Mouse (Mus musculus) ovary, postnatal 14 days (tissue): ENCODE data around the gene Sppl2c.

Experiments
- DNase-seq: peaks from one replicate; pipeline ENCODE4 v3.0.0; 2022; ENCODE audit warnings: low spot score

Gene Sppl2c

DNA sequence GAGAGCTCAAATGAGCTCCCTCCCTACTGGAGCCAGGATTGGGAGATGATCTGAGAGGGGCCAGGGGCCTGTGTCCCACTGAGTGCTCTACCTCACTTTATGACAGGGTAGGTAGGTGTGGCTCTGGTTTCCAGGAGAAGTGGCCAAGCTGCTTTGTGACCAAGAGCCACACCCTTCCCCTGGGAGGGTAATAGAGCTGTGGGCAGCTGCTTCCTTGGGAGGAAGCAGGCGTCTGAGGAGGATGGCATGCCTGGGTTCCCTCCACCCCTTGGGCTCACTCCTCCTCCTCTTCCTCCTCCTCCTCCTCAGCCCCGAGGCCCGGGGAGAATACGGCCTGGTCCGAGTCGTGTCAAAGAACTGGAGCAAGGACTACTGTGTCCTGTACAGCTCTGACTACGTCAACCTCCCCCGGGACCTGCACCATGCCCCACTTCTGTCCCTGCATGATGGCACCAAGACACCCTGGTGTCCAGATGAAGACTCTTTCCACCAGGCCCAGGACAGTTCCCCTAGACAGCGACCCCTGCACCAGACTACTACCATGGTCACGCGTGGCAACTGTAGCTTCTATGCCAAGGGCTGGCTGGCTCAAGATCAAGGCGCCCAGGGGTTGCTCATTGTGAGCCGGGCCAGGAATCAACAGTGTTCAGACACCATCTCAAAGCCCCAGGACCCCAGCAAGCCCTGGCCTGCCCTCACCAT is at the start of gene Sppl2c:
TSS of gene Sppl2c (plus strand) at position 193 of the 702 bp plus-strand sequence.
- no peak for DNase-seq

DNA sequence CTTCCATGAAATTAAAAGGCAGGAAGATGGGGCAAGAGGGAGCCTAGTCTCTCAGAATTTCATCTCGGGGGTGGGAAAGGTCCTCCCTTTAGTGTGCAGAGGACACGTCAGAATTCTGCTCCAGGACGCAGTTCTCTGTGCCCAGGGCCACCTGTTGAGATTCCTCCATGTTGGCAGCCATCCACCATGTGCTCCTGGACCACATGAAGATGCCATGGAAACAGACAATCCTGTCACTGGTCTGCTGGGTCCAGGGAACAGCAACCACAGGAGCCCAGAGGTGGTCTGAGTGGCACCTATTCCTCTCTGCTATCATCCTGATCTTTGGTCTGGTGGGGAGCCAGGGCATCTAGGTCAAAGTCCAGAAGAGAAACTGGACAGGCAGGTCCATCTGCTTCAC is 47.2 kb upstream of the Sppl2c start:
- no peak for DNase-seq

DNA sequence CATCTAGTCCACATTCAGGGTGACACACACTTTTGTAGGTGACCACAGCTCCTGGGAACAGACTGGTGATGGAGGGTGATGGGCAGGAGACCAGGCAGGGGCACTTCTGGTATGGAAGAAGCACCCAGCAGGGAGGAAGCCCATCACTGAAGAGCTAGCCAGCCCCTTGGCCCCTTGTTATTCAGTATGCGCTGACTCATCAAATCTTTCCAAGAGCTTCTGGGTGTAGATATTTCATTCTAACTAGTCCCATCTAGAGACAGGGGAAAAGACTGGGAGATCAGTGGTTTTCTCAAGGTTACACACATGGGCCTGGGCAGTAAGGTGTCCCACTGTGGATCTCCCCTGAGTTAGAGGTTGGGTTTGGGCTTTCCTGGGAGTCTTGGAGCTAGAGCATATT is 41.2 kb upstream of the Sppl2c start:
- no peak for DNase-seq

DNA sequence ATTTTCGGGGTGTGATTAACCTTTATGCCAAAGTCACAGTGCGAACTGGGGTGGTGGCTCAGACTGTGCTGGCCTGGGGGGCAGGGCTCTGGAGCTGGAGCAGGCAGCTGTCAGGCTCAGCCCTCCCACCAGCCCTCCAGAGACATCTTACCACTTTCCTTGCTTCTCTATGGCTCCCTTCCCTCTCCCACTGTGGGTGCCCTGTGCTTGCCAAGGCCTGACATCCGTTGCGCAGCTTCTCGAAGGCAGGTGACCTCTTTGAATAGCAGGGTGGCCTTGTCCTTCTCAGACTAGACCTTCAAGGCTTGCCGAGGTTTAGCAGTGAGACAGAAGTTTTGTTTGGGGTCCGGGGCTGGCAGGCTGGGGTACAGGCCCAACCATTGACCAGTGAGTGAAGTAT is 37.3 kb upstream of the Sppl2c start:
- DNase-seq: no peak

DNA sequence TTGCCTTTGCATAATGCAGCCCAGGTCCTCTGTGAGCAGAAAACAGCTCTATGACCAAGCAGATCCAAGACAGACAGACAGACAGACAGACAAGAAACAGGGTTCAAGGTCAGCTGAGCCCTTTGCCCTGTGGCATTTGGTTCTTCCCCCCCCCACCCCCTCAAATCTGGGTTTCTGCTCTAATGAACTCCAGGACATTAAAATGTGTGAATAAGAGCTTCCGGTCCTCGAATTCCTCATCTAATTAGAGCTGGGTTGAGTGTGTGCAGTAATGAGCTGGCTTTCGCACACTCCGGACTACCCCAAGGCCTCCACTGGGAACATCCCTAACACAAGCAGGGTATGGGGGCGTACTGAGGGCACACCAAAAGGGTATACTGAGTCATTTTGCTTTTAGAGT is 35.2 kb upstream of the Sppl2c start:
- no peak for DNase-seq

DNA sequence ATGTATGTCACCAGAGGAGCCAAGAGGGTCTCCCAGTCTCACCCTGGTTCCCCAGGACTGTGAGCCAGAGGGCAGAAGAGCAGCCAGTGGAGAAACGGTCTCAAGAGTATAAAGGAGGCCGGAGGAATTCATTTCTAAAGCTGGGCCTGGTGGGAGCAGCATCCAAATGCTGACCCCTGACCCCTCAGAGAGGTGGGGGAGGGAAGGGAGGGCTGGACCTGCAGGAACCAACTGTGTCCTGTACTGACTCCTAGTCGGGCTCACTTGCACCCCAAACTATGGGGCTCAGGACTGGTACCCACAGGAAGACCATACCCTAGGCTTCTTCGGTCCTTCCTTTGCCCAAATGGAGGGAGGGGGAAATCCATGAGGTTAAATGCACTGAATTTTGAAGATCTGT is 31.8 kb upstream of the Sppl2c start:
- no peak for DNase-seq

DNA sequence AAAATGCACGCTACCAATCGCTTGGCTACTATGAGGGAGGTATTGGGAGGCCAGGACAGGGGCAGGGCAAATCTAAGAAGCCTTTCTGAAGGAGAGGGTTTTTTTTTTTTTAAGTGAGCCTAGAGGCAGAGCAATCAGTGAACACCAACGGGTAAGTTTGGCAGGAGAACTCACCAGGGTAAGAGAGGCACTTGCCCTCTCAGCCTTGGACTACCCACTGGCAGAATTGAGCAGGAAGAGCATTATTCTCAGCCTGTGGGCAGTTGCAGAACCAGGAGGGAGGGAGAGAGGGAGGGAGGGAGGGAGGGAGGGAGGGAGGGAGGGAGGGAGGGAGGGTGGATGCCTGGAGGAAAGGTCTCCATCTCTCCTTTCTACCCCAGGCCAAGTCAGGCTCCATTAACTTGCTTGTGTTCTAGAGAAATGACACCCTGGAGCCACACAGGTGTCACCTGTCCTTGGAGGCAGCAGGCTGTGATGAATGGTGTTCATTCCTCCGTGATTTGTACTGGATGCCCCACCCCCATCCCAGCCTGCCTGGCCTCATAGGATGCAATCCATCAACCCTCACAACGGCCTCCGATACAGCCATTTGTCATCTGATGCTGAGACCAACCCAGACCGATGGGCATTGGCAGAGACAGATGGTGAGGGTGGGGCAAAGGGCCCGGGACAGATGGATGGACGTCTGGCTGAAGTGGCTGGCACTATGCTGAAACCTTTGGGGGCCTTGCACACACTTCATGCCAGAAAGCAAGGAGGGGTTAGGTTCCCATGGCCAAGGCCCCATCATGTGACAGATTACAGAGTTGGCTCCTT is 31.1 kb upstream of the Sppl2c start:
- DNase-seq: no peak

DNA sequence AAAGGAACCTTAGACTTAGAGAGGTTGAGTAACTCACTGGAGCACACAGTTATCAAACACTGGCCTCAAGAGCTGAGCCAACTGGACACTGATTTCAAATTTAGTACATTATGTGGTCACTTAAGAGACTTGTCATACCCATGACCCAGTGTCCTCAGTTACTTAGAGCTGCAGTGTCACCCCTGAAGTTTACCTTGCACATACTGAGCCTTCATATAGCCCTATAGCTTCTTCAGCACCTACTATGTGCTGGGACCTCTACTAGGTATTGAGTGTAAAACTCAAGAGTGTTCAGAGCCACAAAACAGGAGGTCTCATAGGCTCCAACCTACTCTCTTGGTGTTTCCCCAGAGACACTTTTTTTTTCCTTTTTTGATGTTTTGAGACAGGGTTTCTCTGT is 30.2 kb upstream of the Sppl2c start:
- DNase-seq: no peak

DNA sequence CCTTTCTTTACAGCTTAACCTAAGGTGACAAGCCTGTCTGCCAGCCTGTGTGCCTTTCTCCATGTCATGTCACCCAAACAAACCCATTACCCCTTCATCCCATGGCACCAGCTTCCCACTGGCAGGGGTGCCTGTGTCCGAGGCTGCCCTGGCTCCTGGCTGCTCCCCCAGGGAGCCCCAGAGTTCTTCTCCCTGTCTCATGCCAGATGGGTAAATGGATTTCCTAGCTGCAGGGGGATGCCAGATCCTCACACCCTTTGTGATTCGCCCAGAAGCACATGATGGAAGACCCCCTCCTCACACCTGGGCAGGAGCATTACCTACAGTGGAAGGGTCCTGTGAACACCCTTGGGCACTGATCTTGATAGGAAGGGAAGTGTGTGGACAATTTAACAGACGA is 29.7 kb upstream of the Sppl2c start:
- DNase-seq: no peak

DNA sequence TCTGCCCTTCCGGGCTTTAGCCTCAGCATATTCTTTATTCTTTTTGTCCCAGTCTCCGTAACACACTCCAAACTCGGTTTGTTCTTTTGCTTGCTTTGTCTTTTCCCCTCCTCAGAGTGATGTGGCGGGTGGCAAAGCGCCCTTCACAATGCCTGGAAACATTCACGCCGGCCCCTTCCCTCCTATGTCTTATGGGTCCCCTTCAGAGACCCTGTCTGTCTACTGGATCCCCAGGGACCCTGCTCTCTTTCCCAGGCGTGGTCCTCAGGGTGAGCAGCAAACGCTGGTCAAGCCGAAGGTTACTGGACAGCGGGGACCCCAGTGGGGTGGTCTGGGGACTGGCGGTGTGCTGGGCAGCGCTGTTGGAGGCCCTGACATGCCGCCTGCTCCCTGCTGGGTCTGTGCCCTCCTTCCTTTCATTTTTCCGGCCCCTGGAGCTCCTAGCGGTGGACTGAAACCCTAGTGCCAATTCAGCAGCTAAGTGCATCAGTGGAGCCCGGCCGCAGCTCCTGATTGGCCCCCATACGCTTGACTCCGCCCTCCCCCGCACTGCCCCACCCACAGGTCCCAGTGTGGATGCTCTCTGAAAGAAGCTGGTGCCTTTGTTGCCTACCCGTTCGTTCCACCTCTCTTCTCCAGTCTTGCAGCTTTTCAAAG is 28.4 kb upstream of the Sppl2c start:
- DNase-seq: peak; percentile 23

DNA sequence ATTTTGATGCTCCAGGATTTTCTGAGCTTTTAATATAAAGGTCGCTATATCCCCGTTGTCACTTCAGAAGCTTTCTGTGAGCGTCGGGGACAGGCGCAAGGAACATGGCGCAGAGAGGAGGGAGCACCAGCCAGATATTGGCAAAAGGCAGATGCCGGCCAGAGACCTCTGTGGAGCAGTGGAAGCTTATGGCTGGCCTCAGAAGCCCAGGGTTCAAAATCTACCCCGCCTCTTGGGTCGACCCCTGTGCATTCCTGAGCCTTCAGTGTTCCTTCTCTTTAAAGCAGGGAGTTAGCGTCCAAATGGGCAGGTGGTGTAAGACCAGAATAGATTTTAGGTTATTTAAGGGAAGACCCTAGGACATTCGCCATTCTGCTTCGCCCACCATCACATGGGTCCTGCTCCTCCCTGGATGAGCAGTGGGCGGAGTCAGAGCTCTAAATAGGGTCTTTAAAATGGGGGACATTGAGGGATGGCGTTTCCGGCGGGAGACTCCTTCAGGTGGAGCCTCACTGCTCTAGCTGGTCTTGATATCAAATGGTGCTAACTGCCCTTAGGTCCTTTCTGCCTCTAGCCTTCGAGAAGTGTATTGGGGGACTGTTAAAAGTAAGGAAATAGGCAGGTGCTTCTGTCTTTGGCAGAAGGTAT is 27.7 kb upstream of the Sppl2c start:
- DNase-seq: no peak

DNA sequence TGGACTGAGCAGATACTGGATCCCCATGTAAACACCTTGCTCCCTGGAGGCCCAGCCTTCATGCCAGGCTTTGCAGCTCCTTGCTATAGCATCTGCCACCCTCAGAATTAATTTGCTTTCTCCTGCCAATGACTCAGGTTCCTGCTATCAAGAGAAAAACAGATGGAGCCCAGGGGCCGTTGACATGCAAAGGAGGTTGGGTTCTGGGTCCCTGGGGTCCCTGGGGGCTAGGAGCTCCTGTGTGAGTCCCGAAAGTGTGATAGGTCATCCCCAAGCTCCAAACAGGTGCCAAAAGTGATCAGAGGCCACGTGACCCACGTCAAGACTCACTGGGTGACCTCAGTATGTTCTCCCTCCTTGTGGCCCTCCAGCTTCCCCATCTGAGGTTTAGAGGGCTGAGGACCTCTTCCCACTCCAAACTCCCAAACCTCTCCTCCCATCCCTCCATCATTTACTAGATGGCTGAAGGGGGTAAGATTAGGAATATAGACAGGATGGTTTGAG is 26.3 kb upstream of the Sppl2c start:
- no peak for DNase-seq

DNA sequence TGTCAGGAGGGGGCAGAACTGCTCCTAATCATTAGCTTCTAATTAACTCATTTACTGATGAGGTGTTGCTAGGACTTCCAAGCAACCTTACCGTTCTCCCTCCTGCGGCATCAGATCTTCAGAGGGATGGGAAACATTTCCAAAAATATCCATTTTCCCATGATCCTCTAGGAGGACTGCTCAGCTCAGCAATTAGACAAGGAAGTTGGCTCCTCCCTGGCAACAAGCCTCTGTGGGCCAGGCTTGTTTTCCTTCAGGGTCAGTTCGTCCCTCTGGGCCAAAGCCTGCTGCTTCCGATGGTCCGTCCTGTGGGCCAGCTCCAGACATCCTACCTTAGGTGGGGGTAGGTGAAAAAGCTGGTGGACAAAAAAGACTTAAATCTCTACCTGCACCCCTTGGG is 25.0 kb upstream of the Sppl2c start:
- no peak for DNase-seq

DNA sequence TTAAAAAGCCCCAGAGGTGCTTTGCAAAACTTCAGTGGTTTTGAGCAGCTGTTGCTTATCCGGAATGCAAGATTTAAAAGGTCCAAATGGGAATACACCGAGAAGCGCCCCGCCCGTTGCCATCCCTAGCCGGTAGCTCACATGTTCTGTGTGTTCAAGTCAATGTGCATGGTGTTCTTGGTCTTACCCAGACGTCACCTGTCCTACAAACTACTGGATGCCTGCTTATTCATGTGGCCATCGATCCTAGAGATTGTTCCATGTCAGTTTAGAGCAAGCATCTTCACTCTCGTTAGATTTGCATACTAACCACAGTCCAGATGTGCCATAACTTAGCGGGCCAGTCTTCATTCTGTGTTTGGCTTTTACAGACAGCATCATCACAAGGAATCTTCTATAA is 21.9 kb upstream of the Sppl2c start:
- DNase-seq: no peak

DNA sequence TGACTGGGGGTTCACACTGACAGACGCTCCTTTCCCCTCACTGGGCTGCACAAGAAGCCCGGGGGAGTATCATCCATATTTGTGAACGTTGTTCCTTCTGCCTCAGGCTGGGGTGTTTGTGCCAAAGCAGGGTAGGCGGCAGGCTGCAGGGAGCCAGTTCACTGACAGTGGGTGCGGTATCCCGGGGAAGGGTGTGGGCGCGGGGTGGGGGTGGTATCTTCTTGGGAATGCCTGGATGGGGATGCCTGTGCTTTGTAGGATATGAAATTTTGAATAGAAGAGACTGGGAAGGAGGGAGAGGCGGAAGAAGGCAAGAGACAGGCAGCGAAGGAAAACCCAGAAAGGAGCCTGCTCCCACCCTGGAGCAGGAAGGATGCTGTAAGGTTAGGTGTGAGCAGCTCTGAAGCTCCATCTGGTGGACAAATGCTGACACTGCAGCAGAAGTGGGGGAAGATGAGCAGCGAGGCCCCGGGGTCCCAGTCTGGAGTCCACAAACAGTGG is 14.8 kb upstream of the Sppl2c start:
- peak; percentile 68 for DNase-seq

DNA sequence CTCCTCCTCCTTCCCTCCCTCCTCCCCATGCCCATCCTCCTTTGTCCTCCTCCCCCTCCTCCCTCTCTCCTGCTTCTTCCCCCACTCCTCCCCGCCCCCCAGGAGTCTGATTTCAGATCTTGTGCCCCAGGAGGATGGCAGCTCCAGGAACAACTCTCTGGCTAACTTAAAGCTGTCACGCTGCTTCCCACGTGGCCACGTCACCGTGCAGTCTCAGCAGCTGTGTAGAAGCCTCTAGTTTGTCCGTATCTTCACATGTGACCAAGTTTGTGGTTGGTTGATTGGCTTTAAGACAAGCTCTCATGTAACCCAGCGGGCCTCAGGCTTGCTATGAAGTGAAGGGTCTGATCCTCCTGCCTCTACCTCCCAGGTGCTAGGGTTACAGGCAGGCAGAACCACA is 7.2 kb upstream of the Sppl2c start:
- DNase-seq: no peak

DNA sequence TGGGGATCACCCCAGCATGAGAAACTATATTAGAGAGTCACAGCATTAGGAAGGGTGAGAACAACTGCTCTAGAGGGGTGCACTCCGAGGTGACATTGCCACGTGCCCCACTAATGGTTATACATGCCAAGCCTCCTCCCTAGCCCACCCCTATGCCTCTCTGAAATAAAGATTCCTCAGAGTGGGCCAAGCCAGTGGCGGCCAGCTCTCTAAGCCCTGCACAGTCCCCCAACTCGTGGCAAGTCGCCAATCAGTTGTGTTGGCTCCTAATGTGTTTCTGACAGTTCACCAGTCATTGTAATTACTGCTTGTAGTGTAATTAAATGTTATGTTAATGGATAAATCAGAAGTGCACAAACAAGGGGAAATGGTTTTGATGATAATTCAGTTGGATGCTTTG is 6.3 kb upstream of the Sppl2c start:
- DNase-seq: no peak

DNA sequence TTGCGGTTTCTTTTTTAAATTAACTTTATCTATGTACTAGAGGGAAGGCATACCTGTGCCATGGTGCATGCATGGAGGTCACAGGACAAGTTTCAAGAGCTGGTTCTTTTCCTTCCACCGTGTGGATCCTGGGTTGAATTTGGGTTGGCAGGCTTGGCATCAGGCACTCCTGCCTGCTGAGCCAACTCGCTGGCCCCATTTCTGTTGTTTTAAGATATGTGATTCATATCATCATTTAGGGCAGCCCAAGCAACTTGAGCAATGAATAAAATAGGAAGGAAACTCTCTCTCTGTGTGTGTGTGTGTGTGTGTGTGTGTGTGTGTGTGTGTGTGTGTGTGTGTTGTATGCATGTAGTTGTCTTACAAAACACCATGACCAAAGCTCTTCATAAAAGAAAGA is 4.0 kb upstream of the Sppl2c start:
- DNase-seq: no peak

DNA sequence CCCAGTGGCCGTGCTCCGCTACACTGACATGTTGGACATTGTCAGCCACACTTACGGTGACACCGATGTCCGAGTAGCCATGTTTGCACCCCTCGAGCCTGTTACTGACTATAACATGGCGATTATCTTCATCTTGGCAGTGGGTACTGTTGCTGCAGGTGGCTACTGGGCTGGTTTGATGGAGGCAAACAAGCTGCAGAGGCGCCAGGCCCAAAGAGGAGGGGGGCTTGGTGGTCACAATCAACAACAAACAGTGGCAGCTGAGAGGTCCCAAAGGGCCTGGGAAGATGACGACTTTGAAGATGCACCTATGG is 667 bp downstream of the Sppl2c start:
- DNase-seq: no peak

DNA sequence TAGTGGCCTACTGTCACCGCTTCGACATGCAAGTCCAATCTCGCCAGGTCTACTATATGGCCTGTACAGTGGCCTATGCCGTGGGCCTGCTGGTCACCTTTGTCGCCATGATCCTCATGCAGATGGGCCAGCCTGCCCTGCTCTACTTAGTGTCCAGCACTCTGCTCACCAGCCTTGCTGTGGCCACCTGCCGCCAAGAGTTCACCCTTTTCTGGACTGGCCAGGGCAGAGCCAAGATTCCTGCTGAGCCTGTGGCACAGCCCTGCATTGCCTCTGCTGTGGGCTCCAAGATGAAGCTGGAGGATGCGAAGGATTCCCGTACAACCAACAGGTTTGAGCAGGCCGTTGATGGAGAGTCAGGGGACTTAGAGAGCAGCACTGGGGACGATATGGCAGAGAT is 1.6 kb downstream of the Sppl2c start:
- no peak for DNase-seq

DNA sequence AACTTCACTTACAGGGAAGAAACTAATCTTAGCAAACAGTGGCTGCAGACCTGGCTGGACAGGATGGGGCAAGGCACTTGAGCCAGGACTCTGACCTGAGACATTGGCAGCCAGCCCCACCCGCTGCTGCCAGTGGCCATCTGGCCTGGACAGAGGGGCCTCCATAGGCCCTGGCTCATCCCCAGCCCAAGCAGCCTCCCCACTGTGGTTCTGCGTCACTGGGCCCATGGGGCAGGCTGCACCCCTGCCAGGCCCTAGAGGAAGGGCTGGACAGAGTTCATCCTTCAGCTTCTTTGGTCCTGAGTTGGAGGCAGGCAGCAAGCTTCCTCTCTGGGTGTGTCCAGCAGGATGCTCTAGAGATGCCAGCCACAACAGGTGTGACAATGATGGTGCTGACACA is 3.9 kb downstream of the Sppl2c start:
- no peak for DNase-seq

DNA sequence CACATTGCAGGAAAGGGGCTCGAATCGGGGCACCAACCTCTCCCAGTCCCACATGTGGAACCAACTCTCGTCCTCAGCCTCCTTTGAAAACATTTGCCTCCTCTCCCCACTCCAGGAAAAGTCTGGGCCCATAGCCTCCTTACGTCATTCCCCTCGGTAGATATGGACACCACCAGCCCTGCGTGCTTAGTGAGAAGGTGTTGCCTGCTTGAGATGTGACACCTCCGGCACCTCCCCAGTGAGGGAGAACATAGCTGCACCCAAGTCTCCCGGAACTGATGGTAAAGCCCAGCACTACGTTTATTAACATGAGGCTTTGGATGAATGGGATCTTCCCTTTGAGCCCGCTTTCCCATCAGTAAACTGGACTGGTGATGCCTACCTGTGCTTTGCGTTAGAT is 9.3 kb downstream of the Sppl2c start:
- DNase-seq: no peak

DNA sequence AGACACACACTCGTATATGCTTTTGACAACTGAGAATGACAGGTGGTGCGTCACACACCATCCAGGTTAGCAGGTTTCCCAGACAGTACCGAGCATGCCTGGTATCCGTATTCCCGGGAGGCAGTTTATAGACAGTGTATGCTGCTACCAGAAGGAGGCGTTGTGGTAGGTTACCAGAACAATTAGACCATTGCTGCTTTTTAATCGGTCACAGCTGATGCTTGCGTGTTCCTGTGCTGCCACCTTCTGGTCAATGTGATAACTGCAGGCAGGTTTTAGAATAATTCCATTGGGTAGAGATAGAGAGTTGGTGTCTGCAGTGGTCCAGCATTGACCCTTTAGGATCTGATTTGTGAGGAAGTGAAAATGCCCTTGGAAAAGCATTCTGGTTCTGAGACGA is 9.7 kb downstream of the Sppl2c start:
- DNase-seq: peak; percentile 70
